Mouse (Mus musculus): ENCODE measurements around the gene Nup37. TPM values are rescaled to one million over a fixed set of nuclear protein-coding genes. Genes with fewer than 3 reads are reported as not detected.
A peak's percentile ranks its signal among the peaks of the same experiment; 100 is the strongest.

Nup37 gene
- 10 to 100 TPM; 30.8 to 38.6 TPM for polyA plus RNA-seq (2017; shearing (Covaris generic))

GRCm38 (mm10) chr10:88146707-88147477 lies at the start of gene Nup37, which contains the start of gene Parpbp:
TSS of gene Nup37 (plus strand) at chr10:88146992.
TSS of gene Parpbp (minus strand) at chr10:88146941.
- ATAC-seq, result peak; percentile 99

DNA sequence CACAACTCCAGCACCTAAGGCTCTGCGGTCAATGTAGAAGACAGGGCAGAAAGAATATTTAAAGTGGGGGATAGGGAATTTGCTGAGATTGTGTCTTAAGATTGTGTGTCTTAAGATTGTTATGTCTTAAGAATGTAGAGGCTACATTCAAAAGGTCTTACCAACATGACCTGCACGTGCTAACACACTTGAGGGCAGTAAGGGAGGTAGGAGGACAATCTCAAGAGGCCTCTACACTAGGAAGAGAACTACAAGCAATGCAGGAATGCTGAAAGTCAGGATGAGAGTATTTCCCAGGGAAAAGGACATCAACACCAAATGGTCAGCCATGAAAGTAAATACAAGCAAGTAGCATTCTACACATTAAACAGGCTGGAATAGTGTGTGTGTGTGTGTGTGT lies 40.6 kb upstream of the Nup37 start:
- no peak for ATAC-seq

DNA sequence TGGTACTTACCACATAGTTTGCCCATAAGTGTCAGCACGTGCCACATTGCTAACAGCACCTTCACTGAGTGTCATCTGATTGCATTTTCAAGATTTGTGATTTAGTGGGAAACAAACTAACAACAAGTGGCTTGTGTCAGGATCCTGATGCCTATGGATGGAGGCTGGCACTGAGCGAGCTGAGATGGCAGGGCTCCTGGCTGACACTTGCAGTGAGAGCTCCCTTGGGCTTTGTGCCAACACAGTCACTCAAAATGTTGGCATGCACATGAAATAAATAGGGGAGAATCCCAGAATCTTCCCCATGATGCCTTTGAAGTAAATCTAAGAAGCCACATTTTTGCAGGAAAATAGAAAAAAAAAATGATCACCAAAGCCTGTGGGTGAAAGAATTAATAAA lies 33.5 kb upstream of the Nup37 start:
- no peak for ATAC-seq

GRCm38 (mm10) chr10:88119721-88120120 lies 27.1 kb upstream of the Nup37 start:
- no peak for ATAC-seq

DNA sequence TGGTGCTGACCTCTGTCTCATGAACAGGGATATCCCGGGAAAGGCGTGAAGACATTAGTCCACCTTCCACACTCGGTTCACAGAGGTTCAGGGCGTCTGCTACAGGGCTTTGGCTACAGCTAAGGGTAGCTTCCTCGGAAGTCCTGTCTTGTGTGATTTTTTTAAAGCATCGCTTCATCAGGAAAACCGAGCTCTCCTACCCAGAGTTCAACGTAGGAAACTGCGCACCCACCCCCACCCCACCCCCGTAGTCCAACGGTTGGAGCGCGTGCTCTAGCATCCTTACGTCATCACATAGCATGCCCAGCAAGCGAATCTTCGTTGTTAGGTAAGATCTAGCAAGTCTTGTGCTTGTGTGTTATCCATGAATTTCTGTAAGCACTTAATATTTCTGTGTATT lies 11.2 kb upstream of the Nup37 start:
- ATAC-seq, result no peak

GRCm38 (mm10) chr10:88146187-88146586 lies 605 bp upstream of the Nup37 start:
- ATAC-seq, result no peak

DNA sequence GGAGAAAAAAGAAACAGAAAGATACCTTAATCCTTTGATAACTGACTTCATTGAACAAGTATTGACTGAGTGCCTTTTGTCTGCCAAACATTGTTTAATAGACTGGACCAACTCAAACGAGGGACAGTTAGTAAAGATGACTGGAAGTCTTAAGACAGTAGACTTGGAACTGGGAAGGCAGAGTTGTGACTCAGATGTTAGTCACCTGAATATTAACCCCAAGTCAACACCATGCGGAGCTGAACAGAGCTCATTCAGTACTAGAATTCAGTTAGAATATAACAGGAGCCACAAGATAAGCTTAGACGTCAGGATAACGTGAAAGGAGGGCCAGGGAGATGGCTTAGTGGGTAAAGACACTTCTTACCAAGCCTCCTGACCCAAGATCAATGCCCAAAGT lies 3.6 kb downstream of the Nup37 start:
- ATAC-seq, result no peak

DNA sequence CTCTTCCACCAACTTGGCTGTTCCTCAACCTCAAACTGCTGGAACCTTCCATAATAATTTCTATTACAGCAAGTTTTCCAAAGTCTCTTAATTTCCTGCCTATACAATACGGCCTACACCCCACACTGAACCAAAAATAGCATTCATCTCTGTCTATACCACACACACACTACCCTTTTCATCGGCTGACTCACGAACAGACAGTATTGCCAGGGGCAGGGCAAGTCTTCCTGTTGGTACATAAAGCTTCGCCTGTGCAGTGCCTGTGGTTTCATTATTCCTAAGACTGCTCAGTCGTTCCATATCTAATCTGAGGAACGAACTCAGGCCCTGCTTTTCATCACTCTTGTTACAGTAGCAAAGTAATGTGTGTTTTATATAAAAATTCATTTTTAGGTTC lies 4.9 kb downstream of the Nup37 start:
- no peak for ATAC-seq

DNA sequence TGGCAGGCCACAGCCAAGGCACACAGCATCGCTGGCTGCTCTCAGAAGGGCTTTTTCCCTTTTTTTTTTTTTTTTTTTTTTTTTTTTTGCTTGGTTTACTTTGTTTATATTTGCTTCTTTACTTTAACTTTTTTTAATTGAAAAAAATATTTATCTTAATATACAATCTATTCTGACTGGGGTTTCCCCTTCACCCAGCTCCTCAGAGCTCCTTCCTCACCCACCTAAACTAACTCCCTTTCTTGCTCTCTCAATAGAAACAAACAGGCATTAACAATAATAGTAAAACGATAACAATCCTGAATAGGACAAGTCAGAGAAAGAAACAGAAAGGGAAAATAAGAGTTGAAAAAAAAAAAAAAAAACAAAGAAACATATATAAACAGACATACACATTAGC lies 15.3 kb downstream of the Nup37 start:
- ATAC-seq, result peak; percentile 66

- ATAC-seq, result no peak
Observed at GRCm38 (mm10) chr10:88162676-88163075, 15.9 kb downstream of the Nup37 start.

DNA sequence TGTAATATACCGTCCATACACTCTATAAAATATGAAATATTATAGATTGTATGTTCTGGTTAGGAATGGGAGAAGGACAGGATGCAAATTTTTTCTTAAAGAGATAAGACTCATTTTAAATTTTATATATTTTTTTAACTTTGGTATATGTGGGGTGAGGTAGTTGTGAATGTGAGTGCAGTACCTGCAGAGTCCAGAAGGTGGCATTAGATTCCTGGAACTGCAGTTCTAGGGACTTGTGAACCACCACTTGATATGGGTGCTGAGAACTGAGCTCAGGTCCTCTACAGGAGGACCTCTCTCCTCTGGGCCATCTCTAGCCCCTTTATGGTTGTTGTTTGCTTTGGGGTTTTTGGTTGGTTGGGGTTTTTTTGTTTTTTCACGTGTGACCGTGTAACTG lies 19.4 kb downstream of the Nup37 start:
- peak; percentile 43 for ATAC-seq

DNA sequence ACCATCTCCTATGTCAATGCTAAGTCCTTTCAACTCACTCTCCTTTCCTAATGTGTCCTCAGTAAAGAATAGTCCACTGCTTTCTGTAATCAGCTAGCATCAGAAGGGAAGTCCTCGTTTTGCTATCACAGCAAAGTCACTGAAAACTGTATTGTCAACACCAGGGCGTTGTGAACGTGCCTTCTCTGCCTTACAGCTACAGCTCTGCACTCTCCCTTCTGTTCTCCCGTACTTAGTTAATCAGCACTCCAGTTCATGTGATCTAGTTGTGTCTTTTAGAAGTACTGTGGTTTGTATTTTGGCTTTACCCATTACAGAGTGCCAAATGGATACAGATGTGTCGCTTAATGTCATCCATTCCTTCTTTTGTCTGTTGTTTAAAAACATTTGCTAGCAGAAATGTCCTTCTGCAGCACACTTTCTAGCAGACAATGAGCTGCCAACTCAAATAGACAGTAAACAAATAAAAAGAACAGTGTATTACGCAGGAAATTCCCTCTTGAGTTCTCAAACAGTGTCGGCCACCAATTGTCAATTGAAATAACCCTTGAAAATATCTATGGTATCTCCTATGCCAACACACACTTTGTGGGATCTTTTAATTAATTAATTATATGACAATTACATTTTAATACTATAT lies 20.8 kb downstream of the Nup37 start:
- ATAC-seq, result no peak

DNA sequence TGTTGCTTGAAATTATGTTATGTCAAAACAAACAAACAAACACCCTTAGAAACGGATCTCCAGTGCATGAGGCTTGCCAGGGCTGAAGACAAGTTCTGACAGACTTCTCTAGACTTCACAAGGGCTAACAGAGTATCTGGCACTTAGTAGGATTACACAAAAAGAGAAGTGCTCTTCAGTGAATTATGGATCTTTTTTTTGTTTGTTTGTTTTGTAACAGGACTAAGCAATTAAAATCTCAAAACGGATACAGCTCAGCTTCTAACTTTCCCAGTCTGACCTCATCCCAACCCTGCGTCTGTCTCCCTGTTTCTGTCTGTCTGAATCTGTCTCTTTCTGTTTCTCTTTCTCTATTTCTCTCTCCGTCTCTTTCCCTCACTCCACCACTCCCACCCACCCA lies 53.7 kb downstream of the Nup37 start:
- no peak for ATAC-seq

DNA sequence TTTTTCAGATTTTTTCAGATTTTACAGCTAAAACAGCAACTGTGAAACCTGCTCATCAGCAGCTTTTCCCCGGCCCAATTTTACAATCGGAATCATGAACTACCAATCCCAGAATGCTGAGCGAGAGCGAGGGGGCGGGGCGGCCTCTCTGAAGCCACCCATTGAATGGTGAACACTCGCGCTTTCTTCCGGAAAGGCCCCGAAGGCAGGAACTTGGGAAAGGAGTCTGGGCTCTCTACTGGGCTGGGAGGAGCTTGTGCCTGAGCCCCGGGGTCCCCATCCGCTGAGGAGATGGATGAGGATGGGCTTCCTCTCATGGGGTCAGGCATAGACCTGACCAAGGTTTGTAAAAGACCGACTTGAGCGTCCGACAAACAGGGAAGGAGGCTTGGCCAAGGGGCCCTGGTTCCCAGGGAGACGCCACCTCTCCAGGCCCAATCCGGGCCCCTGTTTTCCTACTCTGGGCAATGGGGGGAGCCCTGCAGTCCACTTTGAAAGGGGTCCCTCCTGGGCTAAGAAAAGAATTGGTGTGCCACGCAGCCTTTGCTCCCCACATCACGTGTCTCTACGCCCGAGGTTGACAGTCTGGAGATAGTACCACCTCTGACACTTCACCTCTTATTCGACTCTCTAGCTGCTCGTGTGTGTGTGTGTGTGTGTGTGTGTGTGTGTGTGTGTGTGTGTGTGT lies 54.3 kb downstream of the Nup37 start, which contains the start of gene Washc3:
Gene Washc3, plus strand, starts transcription at position 143 of the 688 bp plus-strand sequence.
- peak; percentile 89 for ATAC-seq

GRCm38 (mm10) chr10:88201650-88202049 lies 54.9 kb downstream of the Nup37 start:
- ATAC-seq, result no peak

DNA sequence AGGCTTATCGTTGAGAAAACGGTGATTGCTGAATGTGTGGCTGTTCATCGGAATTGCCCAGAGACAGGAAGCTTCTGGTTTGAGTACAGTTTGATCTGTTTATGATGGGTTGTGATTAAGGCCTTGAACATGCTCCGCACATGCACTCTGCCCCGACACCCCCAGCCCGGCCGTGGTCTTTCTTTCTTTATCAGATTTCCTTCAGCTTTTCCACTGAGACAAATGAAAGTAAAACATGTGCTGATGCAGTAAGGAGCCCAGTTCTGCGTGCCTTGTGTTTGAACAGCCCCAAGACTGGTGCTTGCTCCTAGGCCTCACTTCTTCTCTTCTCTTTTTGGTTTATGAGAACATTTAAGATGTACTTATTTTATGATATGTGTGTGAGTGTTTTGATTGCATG lies 55.8 kb downstream of the Nup37 start:
- ATAC-seq, result peak; percentile 31

GRCm38 (mm10) chr10:88203236-88203635 lies 56.4 kb downstream of the Nup37 start:
- peak; percentile 8 for ATAC-seq

GRCm38 (mm10) chr10:88212644-88213043 lies 65.9 kb downstream of the Nup37 start:
- ATAC-seq, result no peak

- no peak for ATAC-seq
Observed at GRCm38 (mm10) chr10:88214800-88215514, 68.2 kb downstream of the Nup37 start.

- ATAC-seq, result no peak
Observed at GRCm38 (mm10) chr10:88218161-88218560, 71.4 kb downstream of the Nup37 start.

DNA sequence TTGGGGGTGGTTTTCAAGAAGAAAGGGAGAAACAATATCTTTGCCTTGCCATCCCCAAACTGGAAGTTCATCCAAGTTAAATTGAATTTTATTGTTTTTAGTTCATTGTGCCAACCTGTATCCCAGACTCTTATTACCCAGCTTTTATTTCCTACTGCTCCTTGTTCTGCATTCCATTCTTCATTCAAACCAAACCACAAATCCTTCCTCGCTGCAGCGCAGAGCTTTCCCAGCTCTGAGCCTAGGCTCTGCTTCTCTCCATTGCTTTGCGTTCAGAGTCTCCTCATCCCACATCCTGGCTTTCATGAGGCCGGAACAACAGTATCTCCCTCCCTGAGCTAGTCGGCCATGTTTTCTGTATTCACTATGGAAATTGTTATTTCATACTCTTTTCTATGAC lies 74.9 kb downstream of the Nup37 start:
- no peak for ATAC-seq

DNA sequence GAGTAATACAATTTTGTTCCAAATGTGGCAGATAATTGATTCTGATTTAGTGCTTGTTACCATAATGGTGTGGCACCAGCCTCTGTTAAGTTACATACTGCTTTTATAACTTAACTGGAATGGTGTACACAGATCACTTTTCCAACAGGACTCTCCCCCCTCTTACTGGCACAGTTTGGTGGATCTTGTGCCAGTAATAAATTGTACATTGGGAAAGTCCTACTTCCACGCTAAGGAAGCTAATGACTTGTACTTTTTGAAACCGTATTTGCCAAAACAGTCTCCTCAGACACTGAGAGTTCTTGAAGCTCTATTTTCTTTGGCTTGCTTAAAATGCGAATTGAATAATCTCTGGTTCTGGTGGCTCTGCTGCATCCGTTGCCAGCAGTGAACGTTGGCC lies 78.6 kb downstream of the Nup37 start:
- no peak for ATAC-seq

GRCm38 (mm10) chr10:88227962-88228361 lies 81.2 kb downstream of the Nup37 start:
- ATAC-seq, result no peak

Data from CD4-positive, CD25-positive, alpha-beta regulatory T cell, adult 4 months (primary cell).